Mouse (Mus musculus): ENCODE measurements around the gene Ing1.

- TF ChIP-seq CTCF (IDR thresholded peaks at IDR 0.05; ENCODE audit: extremely low read depth, insufficient read depth, low read length) (no peak), POLR2A (IDR thresholded peaks at IDR 0.05; ENCODE audit: extremely low read depth, insufficient read depth, low read length) (no peak)
Measured at GRCm38 (mm10) chr8:11530155-11530770, 25.1 kb upstream of the Ing1 start.
